Mouse (Mus musculus): ENCODE measurements around the gene Rpl21. TPM values are rescaled to one million over a fixed set of nuclear protein-coding genes. Genes with fewer than 3 reads are reported as not detected.
A peak's percentile ranks its signal among the peaks of the same experiment; 100 is the strongest.
"Not testable (repeated sequence)": the region's sequence is repeated elsewhere in the genome, so short reads cannot be mapped to it uniquely, and the experiment has no call there.

The Rpl21 gene
- polyA plus RNA-seq, 1 experiment, result 381 TPM

GRCm38 (mm10) chr5:146859246-146859645 is 26.6 kb downstream of the Rpl21 start:
- TF ChIP-seq POLR2A (IDR thresholded peaks at IDR 0.05; ENCODE audit: extremely low read depth, insufficient read depth, low read length), result no peak
- TF ChIP-seq CTCF (IDR thresholded peaks at IDR 0.05; ENCODE audit: extremely low read depth, insufficient read depth, low read length), result no peak
- no peak overlapping the region for H3K4me3 ChIP-seq (ENCODE audit: insufficient read depth, low read length)
- no peak overlapping the region for H3K27ac ChIP-seq (ENCODE audit: insufficient read depth, low read length)
- peaks cover 4% of the 10 kb centered on the region; the same call in 1 of the 2 replicates for H3K4me1 ChIP-seq (ENCODE audit: control insufficient read depth, insufficient read depth, low read length)

DNA sequence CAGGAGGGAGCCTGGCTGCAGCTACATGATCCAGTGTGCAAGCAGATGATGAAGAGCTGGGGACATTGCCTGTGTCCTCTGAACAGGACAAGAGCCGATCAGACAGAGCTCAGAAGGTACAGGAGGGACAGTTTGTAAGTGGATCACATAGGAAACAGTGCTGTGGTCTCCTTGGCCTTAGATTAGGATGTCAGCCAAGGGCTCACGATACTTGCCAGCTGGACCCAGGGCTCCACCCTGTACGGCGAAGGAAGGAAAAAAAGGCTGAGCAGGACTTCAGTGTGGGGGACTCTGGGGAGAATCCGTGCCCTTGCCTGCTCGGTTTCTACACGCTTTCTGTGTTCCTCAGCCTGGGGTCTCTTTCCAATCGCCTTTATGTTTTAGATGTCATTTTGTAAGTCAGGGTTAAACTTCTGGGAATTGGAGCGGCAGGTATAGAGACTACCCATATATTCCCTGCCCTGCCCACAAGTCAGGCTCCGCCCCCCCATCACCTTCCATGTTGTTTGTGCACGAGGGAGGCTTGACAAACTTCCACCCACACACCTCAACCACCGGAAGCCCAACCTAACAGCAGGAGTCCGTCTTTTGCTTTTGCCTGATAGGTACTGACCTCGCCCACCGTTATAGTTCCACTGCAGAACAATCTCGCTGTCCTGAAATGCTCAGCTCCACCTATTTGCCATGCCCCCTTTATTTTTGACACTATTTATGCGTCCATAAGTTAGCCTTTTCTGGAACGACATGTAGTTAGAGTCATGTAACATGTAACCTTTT is 27.7 kb downstream of the Rpl21 start:
- H3K27ac ChIP-seq (ENCODE audit: insufficient read depth, low read length), result no peak overlapping the region
- TF ChIP-seq POLR2A (IDR thresholded peaks at IDR 0.05; ENCODE audit: extremely low read depth, insufficient read depth, low read length) (no peak), CTCF (IDR thresholded peaks at IDR 0.05; ENCODE audit: extremely low read depth, insufficient read depth, low read length) (no peak)
- H3K4me1 ChIP-seq (ENCODE audit: control insufficient read depth, insufficient read depth, low read length), result peaks cover 4% of the 10 kb centered on the region; the same call in 1 of the 2 replicates
- no peak overlapping the region for H3K4me3 ChIP-seq (ENCODE audit: insufficient read depth, low read length)

- no peak overlapping the region for H3K4me3 ChIP-seq (ENCODE audit: insufficient read depth, low read length)
- H3K4me1 ChIP-seq (ENCODE audit: control insufficient read depth, insufficient read depth, low read length), result peaks cover 4% of the 10 kb centered on the region; the same call in 1 of the 2 replicates
- TF ChIP-seq POLR2A (IDR thresholded peaks at IDR 0.05; ENCODE audit: extremely low read depth, insufficient read depth, low read length), result 0 out of 2 replicates have a peak, but pooled peaks have one; percentile 15
- no peak for TF ChIP-seq CTCF (IDR thresholded peaks at IDR 0.05; ENCODE audit: extremely low read depth, insufficient read depth, low read length)
- H3K27ac ChIP-seq (ENCODE audit: insufficient read depth, low read length), result 0 out of 2 replicates have a peak overlapping the region, but pooled peaks have one; percentile 13
Observed at GRCm38 (mm10) chr5:146861588-146861987, 28.9 kb downstream of the Rpl21 start.

DNA sequence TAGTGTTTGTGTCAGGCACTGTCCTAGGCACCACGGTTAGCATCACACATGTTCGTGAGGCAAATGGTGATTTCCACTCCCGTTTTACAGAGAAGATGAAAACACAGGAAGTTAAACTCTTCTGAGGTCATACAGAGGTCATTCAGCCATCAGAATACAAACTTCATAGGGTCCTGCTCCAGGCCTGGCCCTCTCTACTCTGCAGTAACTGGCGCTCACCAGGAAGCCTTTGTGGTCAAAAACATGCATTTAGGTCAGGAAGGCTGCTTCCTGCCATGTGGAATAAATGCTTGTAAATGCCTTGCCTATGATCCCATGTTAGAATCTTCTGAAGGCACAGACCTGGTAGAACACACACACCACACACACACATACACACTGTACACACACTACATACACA is 32.8 kb downstream of the Rpl21 start:
- H3K4me3 ChIP-seq (ENCODE audit: insufficient read depth, low read length), result no peak overlapping the region
- no peak overlapping the region for H3K27ac ChIP-seq (ENCODE audit: insufficient read depth, low read length)
- TF ChIP-seq POLR2A (IDR thresholded peaks at IDR 0.05; ENCODE audit: extremely low read depth, insufficient read depth, low read length) (no peak), CTCF (IDR thresholded peaks at IDR 0.05; ENCODE audit: extremely low read depth, insufficient read depth, low read length) (no peak)
- peaks cover 4% of the 10 kb centered on the region; the same call in 1 of the 2 replicates for H3K4me1 ChIP-seq (ENCODE audit: control insufficient read depth, insufficient read depth, low read length)

- Histone ChIP-seq H3K27ac (ENCODE audit: insufficient read depth, low read length) (no peak overlapping the region), H3K4me3 (ENCODE audit: insufficient read depth, low read length) (no peak overlapping the region), H3K4me1 (ENCODE audit: control insufficient read depth, insufficient read depth, low read length) (peaks cover 4% of the 10 kb centered on the region; the same call in 1 of the 2 replicates)
- TF ChIP-seq CTCF (IDR thresholded peaks at IDR 0.05; ENCODE audit: extremely low read depth, insufficient read depth, low read length) (no peak), POLR2A (IDR thresholded peaks at IDR 0.05; ENCODE audit: extremely low read depth, insufficient read depth, low read length) (no peak)
Observed at GRCm38 (mm10) chr5:146866277-146866676, 33.6 kb downstream of the Rpl21 start.

DNA sequence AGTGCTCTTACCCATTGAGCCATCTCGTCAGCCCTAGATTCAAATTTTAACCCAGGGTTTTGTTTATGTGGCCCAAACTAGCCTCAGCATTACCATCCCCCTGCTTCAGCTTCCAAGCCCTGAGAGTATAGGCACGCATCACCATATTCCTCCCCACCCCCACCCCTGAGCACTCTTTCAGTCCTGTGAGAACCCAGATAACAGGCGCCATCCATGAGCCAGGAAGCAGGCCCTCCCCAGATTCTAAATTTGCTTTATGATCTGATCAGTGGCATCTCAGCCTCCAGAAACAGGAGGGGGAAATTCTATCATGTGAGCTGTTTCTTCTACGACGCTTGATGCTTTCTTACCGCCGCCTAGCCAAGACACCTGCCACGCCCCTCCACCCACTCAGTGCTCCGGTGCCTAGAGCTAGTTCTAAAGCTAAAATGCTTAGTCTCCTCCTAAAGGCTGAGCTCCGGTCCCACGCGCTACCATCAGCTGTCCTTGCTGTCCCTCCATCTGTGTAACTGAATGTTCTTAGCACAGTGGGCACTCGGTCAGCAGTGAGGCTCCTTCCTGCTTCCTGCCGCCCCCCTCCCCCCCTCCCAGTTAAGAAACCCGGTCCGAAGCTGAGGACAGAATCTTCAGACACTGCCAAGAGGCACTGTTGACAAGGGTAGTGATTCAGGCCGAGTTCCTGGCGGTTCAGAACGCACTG is 34.7 kb downstream of the Rpl21 start:
- Histone ChIP-seq H3K4me1 (ENCODE audit: control insufficient read depth, insufficient read depth, low read length) (peaks cover 1% of the 10 kb centered on the region; the same call in 1 of the 2 replicates), H3K27ac (ENCODE audit: insufficient read depth, low read length) (no peak overlapping the region), H3K4me3 (ENCODE audit: insufficient read depth, low read length) (no peak overlapping the region)
- TF ChIP-seq POLR2A (IDR thresholded peaks at IDR 0.05; ENCODE audit: extremely low read depth, insufficient read depth, low read length), result peak; percentile 53; the same call in 1 of the 2 replicates
- TF ChIP-seq CTCF (IDR thresholded peaks at IDR 0.05; ENCODE audit: extremely low read depth, insufficient read depth, low read length), result no peak

DNA sequence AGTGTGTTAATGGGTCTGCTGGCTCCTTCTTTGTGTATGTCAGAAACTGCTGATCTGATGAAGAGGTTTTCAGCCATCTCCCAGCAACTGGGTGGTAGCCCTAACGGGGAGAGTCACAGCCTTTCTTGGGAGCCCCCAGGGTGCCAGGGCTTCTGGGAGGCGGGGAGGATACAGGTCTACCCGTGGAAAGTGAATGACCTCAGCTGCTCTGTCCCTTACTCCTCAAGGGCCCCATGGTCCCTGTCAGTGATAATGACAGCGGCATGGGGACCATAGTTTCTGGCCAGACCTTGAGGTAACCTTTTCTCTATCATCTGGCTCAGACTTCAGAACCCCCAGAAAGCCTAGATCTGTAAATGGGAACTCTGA is 35.2 kb downstream of the Rpl21 start:
- TF ChIP-seq POLR2A (IDR thresholded peaks at IDR 0.05; ENCODE audit: extremely low read depth, insufficient read depth, low read length), result no peak
- TF ChIP-seq CTCF (IDR thresholded peaks at IDR 0.05; ENCODE audit: extremely low read depth, insufficient read depth, low read length), result no peak
- Histone ChIP-seq H3K4me1 (ENCODE audit: control insufficient read depth, insufficient read depth, low read length) (peaks cover 1% of the 10 kb centered on the region; the same call in 1 of the 2 replicates), H3K27ac (ENCODE audit: insufficient read depth, low read length) (0 out of 2 replicates have a peak overlapping the region, but pooled peaks have one; percentile 44), H3K4me3 (ENCODE audit: insufficient read depth, low read length) (no peak overlapping the region)

GRCm38 (mm10) chr5:146872981-146873631 is 40.4 kb downstream of the Rpl21 start:
- H3K27ac ChIP-seq (ENCODE audit: insufficient read depth, low read length), result no peak overlapping the region
- no peak overlapping the region for H3K4me3 ChIP-seq (ENCODE audit: insufficient read depth, low read length)
- TF ChIP-seq POLR2A (IDR thresholded peaks at IDR 0.05; ENCODE audit: extremely low read depth, insufficient read depth, low read length) (no peak), CTCF (IDR thresholded peaks at IDR 0.05; ENCODE audit: extremely low read depth, insufficient read depth, low read length) (no peak)
- no peaks in the 10 kb centered on the region for H3K4me1 ChIP-seq (ENCODE audit: control insufficient read depth, insufficient read depth, low read length)

GRCm38 (mm10) chr5:146876024-146876423 is 43.3 kb downstream of the Rpl21 start:
- no peak overlapping the region for H3K27ac ChIP-seq (ENCODE audit: insufficient read depth, low read length)
- no peaks in the 10 kb centered on the region for H3K4me1 ChIP-seq (ENCODE audit: control insufficient read depth, insufficient read depth, low read length)
- TF ChIP-seq CTCF (IDR thresholded peaks at IDR 0.05; ENCODE audit: extremely low read depth, insufficient read depth, low read length), result no peak
- TF ChIP-seq POLR2A (IDR thresholded peaks at IDR 0.05; ENCODE audit: extremely low read depth, insufficient read depth, low read length), result no peak
- H3K4me3 ChIP-seq (ENCODE audit: insufficient read depth, low read length), result no peak overlapping the region

- H3K4me3 ChIP-seq (ENCODE audit: insufficient read depth, low read length); H3K4me1 ChIP-seq (ENCODE audit: control insufficient read depth, insufficient read depth, low read length); H3K27ac ChIP-seq (ENCODE audit: insufficient read depth, low read length): not testable (repeated sequence)
Observed at GRCm38 (mm10) chr5:146877882-146878281, 45.2 kb downstream of the Rpl21 start.

Measured in cortical plate, adult 2 months (tissue).